Mouse (Mus musculus) forebrain, postnatal 0 days (tissue): Measurements from ENCODE around the gene Dact1. TPM values are rescaled to one million over a fixed set of nuclear protein-coding genes. Genes with fewer than 3 reads are reported as not detected.

Source experiments
- ATAC-seq: fragments of 200-750 bp; cut with Nextera tagmentation; 2 replicates; pipeline ENCODE4 v1.8.0; 2017; ENCODE audit warnings: mild to moderate bottlenecking, moderate library complexity
- DNase-seq: peaks from one replicate; pipeline ENCODE4 v3.0.0-alpha.2; 2015
- H3K27ac ChIP-seq: fragments of 300-500 bp; sonication (generic); 2 replicates; pipeline ENCODE4 v1.5.1; 2014; ENCODE audit warnings: low read depth, mild to moderate bottlenecking, antibody characterized with exemption, low read length, moderate library complexity, mixed read lengths
- H3K27me3 ChIP-seq: fragments of 300-500 bp; sonication (generic); 2 replicates; pipeline ENCODE4 v1.6.1; 2014; ENCODE audit warnings: mild to moderate bottlenecking, low read length, mixed read lengths; ENCODE audit not compliant: insufficient read depth
- H3K36me3 ChIP-seq: fragments of 300-500 bp; sonication (generic); 2 replicates; pipeline ENCODE4 v1.6.1; 2014; ENCODE audit warnings: mild to moderate bottlenecking, moderate library complexity; ENCODE audit not compliant: insufficient read depth
- H3K4me1 ChIP-seq: fragments of 300-500 bp; sonication (generic); 2 replicates; pipeline ENCODE4 v1.6.1; 2014; ENCODE audit warnings: antibody characterized with exemption; ENCODE audit not compliant: insufficient read depth
- H3K4me2 ChIP-seq: fragments of 300-500 bp; sonication (generic); 2 replicates; pipeline ENCODE4 v1.6.1; 2014; ENCODE audit warnings: low read depth, mild to moderate bottlenecking, moderate library complexity
- H3K4me3 ChIP-seq: fragments of 300-500 bp; sonication (generic); 2 replicates; pipeline ENCODE4 v1.5.1; 2014; ENCODE audit warnings: low read depth, low read length, mixed read lengths
- H3K9ac ChIP-seq: fragments of 300-500 bp; sonication (generic); 2 replicates; pipeline ENCODE4 v1.6.1; 2014; ENCODE audit warnings: mild to moderate bottlenecking
- H3K9me3 ChIP-seq: fragments of 300-500 bp; sonication (generic); 2 replicates; pipeline ENCODE4 v1.6.1; 2016; ENCODE audit warnings: low read length
- CTCF ChIP-seq: sonication (generic); IDR thresholded peaks from 2 replicates; pipeline ENCODE4 v1.5.1; 2016; ENCODE audit warnings: antibody characterized with exemption, control low read depth, low read depth
- WGBS: fragments of 180-500 bp; shearing (Covaris S2); extraction: QIAGEN DNeasy Blood & Tissue Kit; methylation state at CpG from one replicate; pipeline ENCODE4 v1.1.7; 2014; 5-methylcytosine and 5-hydroxymethylcytosine counted together
- polyA plus RNA-seq: library from polyadenylated mRNA; unstranded; fragments of >200 nt; fragmentation: Nextera tagmentation; extraction: Ambion mirVana; gene quantifications from 2 replicates; pipeline ENCODE4 v1.2.1, GENCODE M21; 2015
- total RNA-seq: library from RNA; depleted of rRNA; stranded (reverse); fragments of >200 nt; gene quantifications from 2 replicates; pipeline ENCODE4 v1.2.3, GENCODE M21; 2014

Gene Dact1
- total and polyA plus RNA-seq, 2 experiments from 2014 or later: 26.3 to 102 TPM

DNA sequence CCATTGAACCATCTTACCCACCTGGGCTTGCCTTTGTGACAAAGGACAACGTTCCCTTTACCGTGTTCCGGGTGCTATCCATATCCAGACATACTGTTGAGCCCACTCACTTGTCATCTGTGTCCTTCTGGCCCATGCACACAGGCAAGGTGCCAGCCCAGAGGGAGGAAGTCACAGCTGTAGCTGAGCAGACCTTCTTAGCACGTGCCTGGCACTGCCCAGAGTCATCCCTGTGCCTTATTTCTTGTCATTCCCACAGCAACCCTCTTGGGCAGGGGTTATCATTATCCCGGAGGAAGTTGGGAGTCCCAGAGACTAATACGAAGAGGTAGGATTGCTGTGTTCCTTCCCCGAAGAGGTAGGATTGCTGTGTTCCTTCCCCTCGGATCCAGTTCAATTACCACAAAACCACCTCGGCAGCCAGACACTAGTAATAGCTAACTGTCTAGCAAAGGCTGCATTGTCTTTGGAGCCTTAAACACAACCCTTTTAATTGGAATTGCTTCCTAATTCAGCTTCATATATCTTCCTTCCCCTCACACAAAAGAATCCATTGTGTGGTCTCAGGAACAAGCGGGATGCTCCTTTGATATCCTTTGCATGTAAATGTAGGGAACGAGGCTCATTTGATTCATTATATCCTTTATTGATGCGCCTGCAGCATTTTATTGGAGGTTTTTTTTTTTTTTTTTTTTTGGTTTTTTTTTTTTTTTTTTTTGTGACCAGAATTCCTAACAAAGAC lies 30.0 kb upstream of the Dact1 start:
- Histone ChIP-seq H3K36me3 (no peaks in the 10 kb centered on the region), H3K4me1 (no peaks in the 10 kb centered on the region), H3K4me3 (no peak overlapping the region), H3K9ac (no peak overlapping the region), H3K27ac (peak overlapping the region; percentile 35; the same call in 1 of the 2 replicates), H3K9me3 (no peaks in the 10 kb centered on the region), H3K27me3 (no peaks in the 10 kb centered on the region), H3K4me2 (no peak overlapping the region)
- TF ChIP-seq CTCF: no peak
- DNase-seq: peak; percentile 49
- peak; percentile 56; the same call in 1 of the 2 replicates for ATAC-seq
- 27% methylated on average over 12 of the region's 12 CpGs for WGBS

DNA sequence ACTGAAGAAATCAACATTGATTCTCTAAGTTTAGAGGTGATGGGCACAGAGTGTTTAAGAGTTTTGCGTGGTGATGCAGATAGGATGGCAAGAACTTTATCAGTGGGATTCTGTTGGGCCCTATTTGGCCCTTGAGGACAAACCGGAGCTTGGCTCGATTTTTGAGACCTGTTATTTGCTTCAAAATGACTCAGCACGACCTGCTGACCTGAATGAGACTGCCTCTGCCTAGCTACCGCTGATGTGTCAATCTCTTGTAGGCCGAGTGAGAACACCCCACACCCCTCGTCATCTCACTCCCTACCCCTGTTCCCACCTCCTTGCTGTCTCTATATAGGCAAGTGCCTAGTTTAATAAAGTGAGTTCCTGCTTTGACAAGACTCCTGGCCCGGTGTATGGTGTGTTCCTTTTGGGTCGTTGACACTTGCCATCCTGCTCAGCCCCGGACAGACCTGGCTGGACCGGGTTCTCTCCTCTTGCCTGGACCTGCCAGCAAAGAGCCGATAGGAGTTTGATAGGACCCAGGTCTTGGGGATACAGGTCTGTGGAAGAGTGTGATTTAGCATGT lies 28.4 kb upstream of the Dact1 start:
- Histone ChIP-seq H3K27ac (no peak overlapping the region), H3K27me3 (no peaks in the 10 kb centered on the region), H3K4me2 (no peak overlapping the region), H3K4me3 (no peak overlapping the region), H3K9ac (no peak overlapping the region), H3K9me3 (no peaks in the 10 kb centered on the region), H3K4me1 (no peaks in the 10 kb centered on the region), H3K36me3 (no peaks in the 10 kb centered on the region)
- no peak for TF ChIP-seq CTCF
- 88% methylated on average over 12 of the region's 12 CpGs for WGBS
- ATAC-seq (no peak), DNase-seq (no peak)

- Histone ChIP-seq H3K36me3 (no peaks in the 10 kb centered on the region), H3K9me3 (no peaks in the 10 kb centered on the region), H3K4me3 (no peak overlapping the region), H3K27me3 (no peaks in the 10 kb centered on the region), H3K4me2 (no peak overlapping the region), H3K27ac (no peak overlapping the region), H3K4me1 (peaks cover 5% of the 10 kb centered on the region; the same call in 1 of the 2 replicates), H3K9ac (no peak overlapping the region)
- no peak for DNase-seq
- no peak for ATAC-seq
- TF ChIP-seq CTCF: no peak
Observed at GRCm38 (mm10) chr12:71285399-71285798, 24.3 kb upstream of the Dact1 start.

DNA sequence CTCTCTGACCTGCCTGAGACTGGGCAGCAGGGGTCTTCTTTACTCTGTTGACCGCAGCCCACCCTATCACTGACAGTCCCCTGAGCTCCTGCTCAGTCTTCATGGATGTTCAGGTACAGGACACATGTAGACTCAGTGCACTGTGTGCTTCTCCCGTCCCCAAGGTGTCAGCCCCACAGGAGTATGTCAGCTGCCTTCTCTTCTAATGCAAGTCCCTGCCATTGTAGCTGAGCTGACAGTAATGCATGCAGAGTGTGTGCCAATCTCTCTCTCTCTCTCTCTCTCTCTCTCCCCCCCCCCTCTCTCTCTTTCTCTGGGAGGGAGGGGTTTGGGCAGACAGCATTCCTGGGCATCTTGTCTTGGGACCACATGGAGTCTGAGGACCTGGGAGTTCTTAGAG lies 19.2 kb upstream of the Dact1 start:
- Histone ChIP-seq H3K9me3 (no peaks in the 10 kb centered on the region), H3K27me3 (no peaks in the 10 kb centered on the region), H3K4me1 (peaks cover 14% of the 10 kb centered on the region), H3K4me2 (no peak overlapping the region), H3K4me3 (no peak overlapping the region), H3K27ac (no peak overlapping the region), H3K9ac (no peak overlapping the region), H3K36me3 (no peaks in the 10 kb centered on the region)
- WGBS: 40% methylated on average over 2 of the region's 2 CpGs
- peak; percentile 58; the same call in 1 of the 2 replicates for ATAC-seq
- no peak for TF ChIP-seq CTCF
- DNase-seq: no peak

DNA sequence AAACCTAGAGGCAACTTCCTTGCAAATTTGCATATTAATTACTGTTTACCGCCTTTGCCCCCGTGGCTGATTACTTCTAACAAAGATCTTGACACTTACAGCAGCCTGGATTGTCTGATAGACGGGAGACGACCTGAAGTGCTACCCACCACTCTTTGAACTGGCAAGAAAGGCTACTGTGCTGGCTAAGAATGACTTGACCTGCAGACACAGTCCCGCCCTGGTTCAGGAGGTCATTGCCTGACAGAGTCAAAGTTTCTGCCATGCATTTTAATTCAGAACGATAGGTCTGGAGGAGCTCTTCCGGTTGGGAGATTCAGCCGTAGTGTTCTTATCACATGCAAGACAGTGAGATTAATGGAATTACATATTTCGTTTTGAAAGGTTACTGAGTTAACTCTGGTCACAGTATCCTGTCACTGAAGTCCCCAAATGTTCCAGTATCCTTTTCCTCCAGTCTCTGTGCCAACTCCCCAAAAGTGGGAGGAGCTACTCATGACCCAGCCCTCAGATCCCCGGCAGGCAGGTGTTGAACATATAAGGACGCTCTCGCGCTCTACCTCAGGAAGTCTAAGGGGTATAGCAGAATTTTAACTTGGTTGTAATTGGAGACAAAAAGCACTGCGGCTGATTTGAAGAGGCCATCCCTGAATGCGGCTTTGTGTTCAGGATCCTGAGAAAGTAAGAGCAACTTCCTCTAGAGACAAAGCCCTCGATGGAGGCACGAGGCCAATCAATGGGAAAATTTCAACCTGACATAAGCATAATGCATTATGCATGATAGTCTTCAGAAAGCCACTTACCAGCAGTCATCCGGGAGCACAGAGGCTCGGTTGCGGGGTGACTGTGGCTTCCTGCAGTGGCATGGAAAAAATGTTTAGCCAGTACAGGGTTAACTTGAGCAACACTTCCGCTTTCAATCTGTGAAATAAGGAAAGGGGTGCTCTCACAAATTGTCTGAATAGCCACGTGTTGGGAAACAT lies 15.4 kb upstream of the Dact1 start:
- Histone ChIP-seq H3K36me3 (no peaks in the 10 kb centered on the region), H3K4me3 (peak overlapping the region; percentile 19), H3K9me3 (no peaks in the 10 kb centered on the region), H3K4me1 (peaks cover 14% of the 10 kb centered on the region), H3K9ac (no peak overlapping the region), H3K27me3 (no peaks in the 10 kb centered on the region), H3K4me2 (peak overlapping the region; percentile 37), H3K27ac (no peak overlapping the region)
- WGBS: 17% methylated on average over 22 of the region's 22 CpGs
- ATAC-seq (peak; percentile 66), DNase-seq (peak; percentile 30)
- no peak for TF ChIP-seq CTCF

DNA sequence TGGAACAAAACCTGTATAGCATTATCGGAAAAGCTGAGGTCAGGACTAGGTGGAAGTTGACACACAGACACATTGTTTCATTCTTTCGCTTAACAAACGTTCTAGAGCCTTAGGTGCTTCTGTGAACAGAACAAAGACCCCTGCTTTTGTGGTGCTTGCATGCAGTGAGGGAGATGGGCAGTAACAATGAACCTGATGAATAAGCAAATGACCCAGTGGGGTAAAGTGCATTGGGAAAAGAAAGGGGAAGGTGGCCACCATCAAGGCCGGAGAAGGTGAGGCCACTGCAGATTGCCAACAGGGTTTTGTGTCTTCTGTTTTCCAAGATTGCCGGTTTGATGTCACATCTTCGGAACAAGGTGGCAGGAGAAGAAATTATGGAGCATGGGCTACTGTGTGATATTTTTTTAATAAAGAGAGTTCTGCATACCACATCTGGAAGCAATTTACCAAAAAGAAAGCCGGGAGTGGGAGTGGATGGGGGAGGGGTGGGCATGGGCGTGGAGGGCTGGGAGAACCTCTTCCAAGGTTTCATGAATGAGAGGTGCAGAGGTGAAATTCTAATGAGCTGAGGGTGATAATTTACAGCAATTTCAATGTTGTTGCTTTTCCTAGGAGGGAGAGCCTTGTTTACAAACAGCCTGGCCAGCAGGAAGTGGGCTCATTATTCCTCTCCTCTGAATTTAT lies 12.7 kb upstream of the Dact1 start:
- DNase-seq: no peak
- WGBS: 57% methylated on average over 8 of the region's 8 CpGs

More for the DNA sequence above, 12.7 kb upstream of the Dact1 start:
- no peak for TF ChIP-seq CTCF
- H3K9me3 ChIP-seq: no peaks in the 10 kb centered on the region
- ATAC-seq: no peak
- H3K9ac ChIP-seq: no peak overlapping the region
- H3K4me3 ChIP-seq: no peak overlapping the region
- H3K27me3 ChIP-seq: no peaks in the 10 kb centered on the region
- no peaks in the 10 kb centered on the region for H3K36me3 ChIP-seq
- no peak overlapping the region for H3K27ac ChIP-seq
- H3K4me1 ChIP-seq: peaks cover 8% of the 10 kb centered on the region; the same call in 1 of the 2 replicates
- no peak overlapping the region for H3K4me2 ChIP-seq
